Mouse (Mus musculus): ENCODE results near the gene Ptpre. TPM values are rescaled to one million over a fixed set of nuclear protein-coding genes. Genes with fewer than 3 reads are reported as not detected.
A peak's percentile ranks its signal among the peaks of the same experiment; 100 is the strongest.

Ptpre gene
- polyA plus RNA-seq, 1 experiment from 2014 or later: 4.4 TPM

GRCm38 (mm10) chr7:135713326-135713725, 176.0 kb downstream of the Ptpre start:
- Histone ChIP-seq H3K9ac (ENCODE audit: low read length) (no peak overlapping the region), H3K27ac (replicated peaks) (no peak overlapping the region), H3K4me2 (replicated peaks; ENCODE audit: low read depth) (peak overlapping the region; percentile 15; the same call in 1 of the 2 replicates), H3K4me1 (replicated peaks; ENCODE audit: control insufficient read depth, insufficient read depth) (no peaks in the 10 kb centered on the region), H3K36me3 (ENCODE audit: control insufficient read depth, insufficient read depth, low read length) (no peaks in the 10 kb centered on the region), H3K4me3 (ENCODE audit: low read depth, low read length) (no peak overlapping the region), H3K27me3 (ENCODE audit: control insufficient read depth, insufficient read depth, low read length) (no peaks in the 10 kb centered on the region), H3K9me3 (ENCODE audit: control insufficient read depth, low read length) (no peaks in the 10 kb centered on the region)
- ATAC-seq (ENCODE audit: low FRiP score, low TSS enrichment): no peak
- 67% methylated on average over 8 of the region's 8 CpGs for WGBS
- DNase-seq (ENCODE audit: low spot score): no peak
- TF ChIP-seq CTCF (IDR thresholded peaks at IDR 0.05; ENCODE audit: low read depth): no peak
- TF ChIP-seq EP300 (optimal IDR thresholded peaks at IDR 0.05): no peak

DNA sequence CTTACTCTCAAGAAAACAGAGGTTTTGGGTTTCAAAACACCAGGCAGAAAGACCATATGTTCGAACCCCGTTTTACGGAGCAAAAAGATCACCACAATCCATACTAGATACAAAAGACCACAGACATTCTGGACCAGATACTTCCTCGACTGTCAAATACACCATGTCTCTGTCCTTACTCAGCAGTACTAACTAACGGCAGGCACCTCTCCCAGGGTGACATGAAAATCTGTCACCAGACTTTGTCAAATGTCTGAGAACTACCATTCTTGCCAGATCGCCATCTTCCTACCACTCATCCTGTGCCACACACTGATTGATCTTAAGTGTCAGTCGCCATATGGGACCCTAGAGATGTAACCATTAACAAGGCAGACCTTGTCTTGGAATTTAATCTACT, 177.9 kb downstream of the Ptpre start:
- TF ChIP-seq EP300 (optimal IDR thresholded peaks at IDR 0.05): no peak
- TF ChIP-seq CTCF (IDR thresholded peaks at IDR 0.05; ENCODE audit: low read depth): no peak
- WGBS: 6% methylated on average over 7 of the region's 7 CpGs

GRCm38 (mm10) chr7:135715642-135716444, 178.6 kb downstream of the Ptpre start, which contains the start of gene Mki67:
Mki67 (minus strand) TSS chr7:135716361.
- Histone ChIP-seq H3K4me2 (replicated peaks; ENCODE audit: low read depth) (peak within 1 kb of the TSS; percentile 84), H3K36me3 (ENCODE audit: control insufficient read depth, insufficient read depth, low read length) (no peaks in the 10 kb centered on the region), H3K4me3 (ENCODE audit: low read depth, low read length) (peak within 1 kb of the TSS; percentile 93), H3K9me3 (ENCODE audit: control insufficient read depth, low read length) (no peaks in the 10 kb centered on the region), H3K27ac (replicated peaks) (peak within 1 kb of the TSS; percentile 73), H3K27me3 (ENCODE audit: control insufficient read depth, insufficient read depth, low read length) (no peaks in the 10 kb centered on the region), H3K9ac (ENCODE audit: low read length) (peak within 1 kb of the TSS; percentile 83), H3K4me1 (replicated peaks; ENCODE audit: control insufficient read depth, insufficient read depth) (no peaks in the 10 kb centered on the region)
- DNase-seq (ENCODE audit: low spot score) (peak; percentile 57), ATAC-seq (ENCODE audit: low FRiP score, low TSS enrichment) (peak; percentile 78)
- TF ChIP-seq CTCF (IDR thresholded peaks at IDR 0.05; ENCODE audit: low read depth) (no peak), EP300 (optimal IDR thresholded peaks at IDR 0.05) (no peak)
- under 1% methylated on average over 78 of the region's 82 CpGs for WGBS

More for the DNA sequence above, 177.9 kb downstream of the Ptpre start:
- Histone ChIP-seq H3K4me2 (replicated peaks; ENCODE audit: low read depth) (peak overlapping the region; percentile 84), H3K9me3 (ENCODE audit: control insufficient read depth, low read length) (no peaks in the 10 kb centered on the region), H3K9ac (ENCODE audit: low read length) (peak overlapping the region; percentile 83), H3K36me3 (ENCODE audit: control insufficient read depth, insufficient read depth, low read length) (no peaks in the 10 kb centered on the region), H3K27me3 (ENCODE audit: control insufficient read depth, insufficient read depth, low read length) (no peaks in the 10 kb centered on the region), H3K27ac (replicated peaks) (no peak overlapping the region; the same call in 1 of the 2 replicates), H3K4me1 (replicated peaks; ENCODE audit: control insufficient read depth, insufficient read depth) (no peaks in the 10 kb centered on the region), H3K4me3 (ENCODE audit: low read depth, low read length) (peak overlapping the region; percentile 93)
- ATAC-seq (ENCODE audit: low FRiP score, low TSS enrichment) (no peak), DNase-seq (ENCODE audit: low spot score) (no peak)

DNA sequence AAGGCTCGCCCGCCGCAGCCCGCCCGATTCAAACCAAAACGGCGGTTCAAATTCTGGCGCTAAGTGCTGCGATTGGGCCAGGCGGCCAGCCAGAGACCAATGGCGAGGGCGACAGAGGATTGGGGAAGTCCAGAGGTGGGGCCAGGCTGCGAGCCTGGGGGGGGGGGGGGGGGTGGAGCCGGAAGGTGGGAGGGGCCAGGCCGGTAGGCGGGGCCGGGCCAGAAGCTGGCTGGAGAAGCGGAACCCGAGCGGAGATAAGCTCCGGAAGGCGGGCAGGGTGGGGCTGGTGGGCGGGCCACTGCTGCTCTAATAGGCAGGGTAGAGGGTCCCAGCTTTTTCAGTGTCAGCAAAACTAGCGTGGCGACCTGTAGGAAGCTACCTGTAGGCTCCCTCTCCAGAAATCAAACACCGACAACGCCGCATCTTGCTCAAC, 179.2 kb downstream of the Ptpre start:
- peak overlapping the region; percentile 83 for H3K9ac ChIP-seq (ENCODE audit: low read length)
- H3K27ac ChIP-seq (replicated peaks): no peak overlapping the region; the same call in 1 of the 2 replicates

GRCm38 (mm10) chr7:135716968-135717557, 179.8 kb downstream of the Ptpre start:
- H3K9ac ChIP-seq (ENCODE audit: low read length): peak overlapping the region; percentile 2; the same call in 1 of the 2 replicates
- no peaks in the 10 kb centered on the region for H3K27me3 ChIP-seq (ENCODE audit: control insufficient read depth, insufficient read depth, low read length)
- WGBS: 39% methylated on average over 7 of the region's 7 CpGs
- H3K4me3 ChIP-seq (ENCODE audit: low read depth, low read length): peak overlapping the region; percentile 93
- H3K9me3 ChIP-seq (ENCODE audit: control insufficient read depth, low read length): no peaks in the 10 kb centered on the region
- DNase-seq (ENCODE audit: low spot score) (no peak), ATAC-seq (ENCODE audit: low FRiP score, low TSS enrichment) (no peak)
- peak overlapping the region; percentile 57 for H3K4me2 ChIP-seq (replicated peaks; ENCODE audit: low read depth)
- H3K27ac ChIP-seq (replicated peaks): no peak overlapping the region; the same call in 1 of the 2 replicates
- H3K4me1 ChIP-seq (replicated peaks; ENCODE audit: control insufficient read depth, insufficient read depth): no peaks in the 10 kb centered on the region
- TF ChIP-seq CTCF (IDR thresholded peaks at IDR 0.05; ENCODE audit: low read depth) (no peak), EP300 (optimal IDR thresholded peaks at IDR 0.05) (no peak)
- H3K36me3 ChIP-seq (ENCODE audit: control insufficient read depth, insufficient read depth, low read length): no peaks in the 10 kb centered on the region

More for the DNA sequence above, 179.2 kb downstream of the Ptpre start:
- H3K36me3 ChIP-seq (ENCODE audit: control insufficient read depth, insufficient read depth, low read length): no peaks in the 10 kb centered on the region
- peak overlapping the region; percentile 84 for H3K4me2 ChIP-seq (replicated peaks; ENCODE audit: low read depth)
- peak; percentile 97 for DNase-seq (ENCODE audit: low spot score)
- peak; percentile 97 for ATAC-seq (ENCODE audit: low FRiP score, low TSS enrichment)
- peak overlapping the region; percentile 93 for H3K4me3 ChIP-seq (ENCODE audit: low read depth, low read length)
- no peaks in the 10 kb centered on the region for H3K27me3 ChIP-seq (ENCODE audit: control insufficient read depth, insufficient read depth, low read length)
- under 1% methylated on average over 27 of the region's 28 CpGs for whole genome bisulfite sequencing
- H3K4me1 ChIP-seq (replicated peaks; ENCODE audit: control insufficient read depth, insufficient read depth): no peaks in the 10 kb centered on the region
- no peaks in the 10 kb centered on the region for H3K9me3 ChIP-seq (ENCODE audit: control insufficient read depth, low read length)
- TF ChIP-seq EP300 (optimal IDR thresholded peaks at IDR 0.05) (no peak), CTCF (IDR thresholded peaks at IDR 0.05; ENCODE audit: low read depth) (no peak)

All from stomach, postnatal 0 days (tissue).